Comparison of ENCODE assay signal across 19 mouse cellular contexts in genomic region chr9:43982359-43982889, GRCm38 (mm10).
DNase-seq lines count a peak whose midpoint lies in the region; ATAC-seq and TF ChIP-seq lines count a peak whose summit lies in the region.
"Had no signal": no experiment of that assay in that cellular context is flagged by ENCODE, and none has a peak within 500 bp of the region (broad histone marks: within the 10 kb centered on the region; RNA-seq: fewer than 3 reads in every experiment).

No protein-coding gene starts in this region.

- no peak overlapping the region for H3K4me2 ChIP-seq in kidney, postnatal 0 days (ENCODE audit: low read length)
- H3K4me2 ChIP-seq: forebrain, embryonic 15.5 days; kidney, embryonic 15.5 days; liver, embryonic 11.5 days; lung, embryonic 14.5 days; midbrain, embryonic 15.5 days had no signal

- H3K4me1 ChIP-seq in kidney, postnatal 0 days (replicated peaks; ENCODE audit: insufficient read depth, low read length) = no peaks in the 10 kb centered on the region
- H3K4me1 ChIP-seq: forebrain, embryonic 15.5 days; kidney, embryonic 15.5 days; midbrain, embryonic 15.5 days had no signal

- no peak for DNase-seq in frontal cortex, postnatal 10 days (ENCODE audit: low spot score in 2 of 2)
- no peak for DNase-seq in kidney, postnatal 0 days (ENCODE audit: low spot score)
- no peak for DNase-seq in kidney, adult 11 months
- peak; percentile 16 for DNase-seq in urinary bladder, postnatal 25 days (ENCODE audit: low spot score)
- DNase-seq in urinary bladder, postnatal 4 days (ENCODE audit: low spot score in 2 of 2) = no peak
- no peak for DNase-seq in embryo, embryonic 10.5 days (ENCODE audit: low spot score)
- DNase-seq in yolk sac, embryonic 10.5 days (ENCODE audit: low spot score) = no peak
- DNase-seq: cerebellum, postnatal 10 days; embryo, embryonic 11 days; gastrocnemius, postnatal 10 days; layer of hippocampus, postnatal 36 days; left cerebral cortex, postnatal 4 days; lung, embryonic 14.5 days; retina, postnatal 1 day had no signal

- WGBS in kidney, postnatal 0 days = 69% methylated on average over 5 of the region's 5 CpGs

- no peaks in the 10 kb centered on the region for H3K27me3 ChIP-seq in kidney, postnatal 0 days (ENCODE audit: insufficient read depth, low read length)
- H3K27me3 ChIP-seq: forebrain, embryonic 15.5 days; kidney, embryonic 15.5 days had no signal

- ATAC-seq in frontal cortex, adult (ENCODE audit: low TSS enrichment) = peak; percentile 55; the same call in 1 of the 2 replicates
- 0 out of 2 replicates have a peak, but pooled peaks have one; percentile 12 for ATAC-seq in kidney, postnatal 0 days (replicated peaks; ENCODE audit: low FRiP score, low read depth)
- ATAC-seq: forebrain, embryonic 15.5 days; midbrain, embryonic 15.5 days had no signal

- TF ChIP-seq CTCF in kidney, postnatal 0 days (IDR thresholded peaks at IDR 0.05; ENCODE audit: low read depth) = no peak

- no peak overlapping the region for H3K27ac ChIP-seq in kidney, postnatal 0 days
- H3K27ac ChIP-seq: forebrain, embryonic 15.5 days; kidney, embryonic 15.5 days; midbrain, embryonic 15.5 days had no signal

- H3K36me3 ChIP-seq in kidney, postnatal 0 days (ENCODE audit: insufficient read depth, low read length) = no peaks in the 10 kb centered on the region
- H3K36me3 ChIP-seq: forebrain, embryonic 15.5 days; kidney, embryonic 15.5 days; midbrain, embryonic 15.5 days had no signal

- no peak overlapping the region for H3K9ac ChIP-seq in kidney, postnatal 0 days (ENCODE audit: low read depth, low read length)
- H3K9ac ChIP-seq: forebrain, embryonic 15.5 days; kidney, embryonic 15.5 days; lung, embryonic 14.5 days; midbrain, embryonic 15.5 days had no signal

- H3K4me3 ChIP-seq in kidney, postnatal 0 days (replicated peaks; ENCODE audit: low read depth, low read length) = no peak overlapping the region
- H3K4me3 ChIP-seq: forebrain, embryonic 15.5 days; kidney, embryonic 15.5 days; midbrain, embryonic 15.5 days had no signal

- H3K9me3 ChIP-seq in kidney, postnatal 0 days (replicated peaks; ENCODE audit: low read length) = no peaks in the 10 kb centered on the region
- H3K9me3 ChIP-seq: forebrain, embryonic 15.5 days; kidney, embryonic 15.5 days; midbrain, embryonic 15.5 days had no signal
